Mouse (Mus musculus) heart, adult 2 months (tissue): ENCODE data around the gene Galm. TPM values are rescaled to one million over a fixed set of nuclear protein-coding genes. Genes with fewer than 3 reads are reported as not detected.

Experiments
- DNase-seq, 2 experiments: peaks; one replicate each; pipeline ENCODE4 v3.0.0; 2021
- H3K27ac ChIP-seq: fragments of 200-600 bp; 2 replicates; pipeline ENCODE4 v1.8.1; 2022
- H3K27me3 ChIP-seq: fragments of 200-500 bp; 2 replicates; pipeline ENCODE4 v1.6.1; 2012; ENCODE audit warnings: mild to moderate bottlenecking, low read length, inconsistent platforms, mixed read lengths; ENCODE audit not compliant: control insufficient read depth, insufficient read depth
- H3K36me3 ChIP-seq: fragments of 200-500 bp; 2 replicates; pipeline ENCODE4 v1.6.1; 2012; ENCODE audit warnings: low read length, inconsistent platforms; ENCODE audit not compliant: control insufficient read depth, insufficient read depth
- H3K4me1 ChIP-seq: fragments of 200-500 bp; 2 replicates; pipeline ENCODE4 v1.6.1; 2011; ENCODE audit warnings: low read length; ENCODE audit not compliant: control insufficient read depth, insufficient read depth
- H3K4me3 ChIP-seq: fragments of 200-600 bp; 2 replicates; pipeline ENCODE4 v1.8.1; 2022
- H3K79me2 ChIP-seq: fragments of 200-500 bp; replicated peaks from 2 replicates; pipeline ENCODE4 v1.6.1; 2012; ENCODE audit warnings: mild to moderate bottlenecking, inconsistent platforms, low read length, moderate library complexity, mixed read lengths; ENCODE audit not compliant: control insufficient read depth, insufficient read depth
- H3K9ac ChIP-seq: fragments of 200-500 bp; 2 replicates; pipeline ENCODE4 v1.6.1; 2012; ENCODE audit warnings: low read depth, mild to moderate bottlenecking, control low read depth, inconsistent platforms, low read length, mixed read lengths
- CTCF ChIP-seq: fragments of 200-600 bp; IDR thresholded peaks from 2 replicates; pipeline ENCODE4 v1.8.1; 2022; ENCODE audit warnings: antibody characterized with exemption, mild to moderate bottlenecking, moderate library complexity
- EP300 ChIP-seq: fragments of 200-500 bp; IDR thresholded peaks from 2 replicates; pipeline ENCODE4 v1.6.1; 2011; ENCODE audit warnings: low read depth, low read length, control low read depth; ENCODE audit not compliant: insufficient read depth
- POLR2A ChIP-seq: fragments of 200-500 bp; IDR thresholded peaks from 2 replicates; pipeline ENCODE4 v1.6.1; 2011; ENCODE audit warnings: mild to moderate bottlenecking, low read depth, low read length, control low read depth; ENCODE audit not compliant: insufficient read depth
- WGBS: fragments of 180-500 bp; shearing (Covaris S2); methylation state at CpG from one replicate; pipeline ENCODE4 v1.1.7; 2018; 5-methylcytosine and 5-hydroxymethylcytosine counted together
- intact Hi-C: fragments of 180-260 bp; cut with DNase I; formaldehyde crosslinking; loops from one replicate; pipeline ENCODE4 v1.15.1; 2025
- polyA plus RNA-seq: library from polyadenylated mRNA; depleted of rRNA; stranded (reverse); fragments of >200 nt; gene quantifications from 2 replicates; pipeline ENCODE4 v1.2.3, GENCODE M21; 2012
- total RNA-seq, 2 experiments: library from RNA; stranded (reverse); gene quantifications; 2 replicates each; pipeline ENCODE4 v1.2.3; 2021

Gene Galm
- total and polyA plus RNA-seq, 3 experiments = 17.9 to 19.8 (median 19.6) TPM

DNA sequence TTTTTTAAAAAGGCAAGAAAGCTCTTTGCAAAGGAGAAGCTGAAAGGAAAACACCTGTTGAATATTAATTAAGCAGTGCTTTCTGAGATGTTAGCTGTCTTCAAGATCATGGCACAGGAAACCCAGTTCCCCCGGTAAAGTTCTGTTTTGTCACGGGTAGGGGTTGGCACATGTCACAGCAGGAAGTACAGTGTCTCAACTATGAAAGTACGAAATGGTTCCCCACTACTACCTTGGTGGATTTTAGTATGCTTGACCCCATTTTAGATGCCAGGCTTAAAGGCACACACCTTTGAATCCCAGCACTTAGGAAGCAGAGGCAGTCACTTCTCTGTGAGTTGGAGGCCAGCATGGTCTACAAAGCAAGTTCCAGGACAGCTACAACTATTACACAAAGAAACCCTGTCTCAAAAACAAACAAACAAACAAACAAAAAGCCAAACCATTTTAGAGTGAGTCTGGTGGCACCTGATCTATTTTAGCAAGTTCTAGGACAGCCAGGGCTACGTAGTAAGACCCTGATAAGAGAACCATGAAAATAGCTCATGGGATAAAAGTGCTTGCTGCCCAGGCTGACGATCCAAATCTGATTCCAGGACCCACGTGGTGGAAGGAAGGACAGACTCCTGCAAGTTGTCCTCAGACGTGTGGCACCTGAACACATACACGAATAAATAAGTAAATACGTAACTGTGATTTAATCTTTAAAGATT, 3.6 kb downstream of the Galm start:
- Histone ChIP-seq H3K4me3 (no peak overlapping the region), H3K27ac (peak overlapping the region; percentile 67), H3K4me1 (peaks cover 4% of the 10 kb centered on the region), H3K9ac (no peak overlapping the region), H3K27me3 (no peaks in the 10 kb centered on the region), H3K36me3 (peaks cover 2% of the 10 kb centered on the region; the same call in 1 of the 2 replicates), H3K79me2 (peaks cover 1% of the 10 kb centered on the region; the same call in 1 of the 2 replicates)
- 43% methylated on average over 9 of the region's 9 CpGs for WGBS
- intact Hi-C loops = no loop called here
- TF ChIP-seq EP300 (0 out of 2 replicates have a peak, but pooled peaks have one; percentile 44), POLR2A (no peak), CTCF (no peak)
- DNase-seq = peak in 1 of 2 experiments; percentile 16

DNA sequence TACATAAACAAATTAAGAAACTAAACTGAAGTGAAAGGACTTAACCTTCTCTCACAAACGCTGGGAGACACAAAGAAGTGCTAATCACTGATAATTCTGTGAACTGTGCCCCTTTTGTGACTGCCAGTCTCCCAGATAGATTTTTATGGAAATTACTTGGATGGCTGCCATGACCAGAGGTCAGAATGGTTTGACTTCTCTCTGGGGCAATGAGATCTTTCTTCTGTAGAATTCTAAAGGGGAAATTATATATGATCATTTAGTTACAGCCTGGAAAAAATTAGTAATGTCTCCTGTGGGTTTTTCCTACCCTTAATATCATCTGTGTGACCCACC, 4.1 kb downstream of the Galm start:
- Histone ChIP-seq H3K4me3 (no peak overlapping the region), H3K36me3 (peaks cover 2% of the 10 kb centered on the region; the same call in 1 of the 2 replicates), H3K27me3 (no peaks in the 10 kb centered on the region), H3K27ac (peak overlapping the region; percentile 67), H3K9ac (no peak overlapping the region), H3K4me1 (peaks cover 4% of the 10 kb centered on the region), H3K79me2 (peaks cover 1% of the 10 kb centered on the region; the same call in 1 of the 2 replicates)
- intact Hi-C loops = no loop called here
- DNase-seq = no peak
- 20% methylated on average over 1 of the region's 1 CpGs for WGBS
- no peak for TF ChIP-seq EP300
- no peak for TF ChIP-seq POLR2A
- no peak for TF ChIP-seq CTCF

- intact Hi-C loops = no loop called here
- Histone ChIP-seq H3K27me3 (no peaks in the 10 kb centered on the region), H3K36me3 (peaks cover 2% of the 10 kb centered on the region; the same call in 1 of the 2 replicates), H3K9ac (no peak overlapping the region), H3K4me3 (no peak overlapping the region), H3K4me1 (peaks cover 4% of the 10 kb centered on the region), H3K27ac (peak overlapping the region; percentile 67), H3K79me2 (peaks cover 1% of the 10 kb centered on the region; the same call in 1 of the 2 replicates)
- TF ChIP-seq EP300 (no peak), POLR2A (no peak), CTCF (no peak)
- DNase-seq = no peak
- 81% methylated on average over 7 of the region's 7 CpGs for WGBS
These were observed 4.6 kb downstream of the Galm start for GRCm38 (mm10) chr17:80131838-80132237.

DNA sequence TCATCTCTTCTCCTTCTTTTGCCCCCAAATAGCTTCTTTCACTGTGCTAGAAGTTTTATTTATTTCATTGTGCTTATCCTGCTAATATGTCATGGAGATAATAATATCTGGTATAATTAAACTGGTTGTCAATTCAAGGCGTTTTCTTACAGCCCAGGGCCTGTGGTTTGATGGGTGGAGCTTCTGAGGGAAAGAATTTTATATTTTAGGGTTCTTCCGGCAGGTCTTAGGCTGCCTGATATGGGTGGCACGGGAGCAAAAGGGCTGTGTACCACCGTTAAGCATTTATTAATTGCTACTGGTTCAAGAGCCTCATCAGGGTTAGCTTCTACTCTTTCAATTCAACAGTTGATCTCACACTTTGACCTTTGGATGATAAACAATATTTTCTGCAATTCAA, 5.2 kb downstream of the Galm start:
- TF ChIP-seq EP300 (no peak), POLR2A (no peak), CTCF (no peak)

DNA sequence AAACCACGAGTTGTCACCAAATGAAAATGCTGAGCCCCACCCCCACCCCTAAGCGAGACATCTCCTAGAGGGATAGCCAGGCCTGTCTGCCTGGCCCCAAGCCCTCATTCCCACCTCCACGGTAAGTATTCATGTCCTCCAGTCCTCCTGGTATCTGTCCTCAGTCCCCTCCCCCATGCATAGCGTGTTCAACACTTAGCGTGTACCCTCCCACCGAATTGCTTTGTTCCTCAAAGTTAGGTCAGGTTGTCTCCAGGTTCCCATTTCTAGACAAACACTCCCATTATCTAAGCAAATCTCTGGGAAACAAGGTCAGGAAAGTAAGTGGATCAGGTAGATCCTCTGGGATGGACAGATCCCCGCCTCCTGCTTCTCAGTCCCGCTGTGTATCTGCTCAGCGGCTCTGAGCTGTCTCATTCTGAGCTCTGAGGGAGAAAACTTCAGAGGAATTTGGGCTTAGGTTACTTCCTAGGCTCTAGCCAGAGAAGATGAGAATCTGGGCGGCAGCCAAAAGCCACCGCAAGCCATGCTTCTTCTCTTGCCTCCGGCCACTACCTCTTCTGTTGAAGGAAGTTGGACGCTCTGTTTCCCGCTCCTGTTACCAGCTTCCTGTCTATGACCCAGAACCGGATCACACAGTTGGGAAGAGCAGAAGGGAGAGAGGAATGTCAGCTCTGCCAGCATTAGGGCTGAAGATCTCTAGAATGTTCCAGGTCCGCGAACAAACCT, 11.3 kb downstream of the Galm start:
- no peak for TF ChIP-seq EP300
- 65% methylated on average over 17 of the region's 17 CpGs for WGBS

More for the DNA sequence above, 5.2 kb downstream of the Galm start:
- no peak for DNase-seq
- Histone ChIP-seq H3K27ac (no peak overlapping the region), H3K4me3 (no peak overlapping the region), H3K27me3 (no peaks in the 10 kb centered on the region), H3K36me3 (peaks cover 2% of the 10 kb centered on the region; the same call in 1 of the 2 replicates), H3K4me1 (peaks cover 4% of the 10 kb centered on the region), H3K9ac (no peak overlapping the region), H3K79me2 (peaks cover 1% of the 10 kb centered on the region; the same call in 1 of the 2 replicates)
- WGBS = 80% methylated on average over 4 of the region's 4 CpGs
- intact Hi-C loops = no loop called here

More for the DNA sequence above, 11.3 kb downstream of the Galm start:
- Histone ChIP-seq H3K4me3 (no peak overlapping the region), H3K4me1 (no peaks in the 10 kb centered on the region), H3K79me2 (no peaks in the 10 kb centered on the region), H3K36me3 (no peaks in the 10 kb centered on the region; the same call in 1 of the 2 replicates), H3K9ac (no peak overlapping the region), H3K27me3 (no peaks in the 10 kb centered on the region), H3K27ac (no peak overlapping the region)
- DNase-seq = peak; percentile 42 to 50
- intact Hi-C loops = no loop called here
